Mouse (Mus musculus): ENCODE measurements around the gene Btbd3. TPM values are rescaled to one million over a fixed set of nuclear protein-coding genes. Genes with fewer than 3 reads are reported as not detected.

Gene Btbd3
- polyA plus RNA-seq, 2 experiments from 2014 or later, result not detected

GRCm38 (mm10) chr2:138548990-138549389 is 292.6 kb downstream of the Btbd3 start:
- no peak for ATAC-seq

GRCm38 (mm10) chr2:138551516-138551915 is 295.2 kb downstream of the Btbd3 start:
- no peak for ATAC-seq

- ATAC-seq, result no peak
Observed at GRCm38 (mm10) chr2:138555106-138555862, 298.9 kb downstream of the Btbd3 start.

GRCm38 (mm10) chr2:138585930-138586329 is 329.6 kb downstream of the Btbd3 start:
- ATAC-seq, result no peak

- ATAC-seq, result no peak
Observed at GRCm38 (mm10) chr2:138587335-138587734, 331.0 kb downstream of the Btbd3 start.

GRCm38 (mm10) chr2:138587795-138588545 is 331.6 kb downstream of the Btbd3 start:
- ATAC-seq, result no peak

- no peak for ATAC-seq
Observed at GRCm38 (mm10) chr2:138589105-138589504, 332.7 kb downstream of the Btbd3 start.

- ATAC-seq, result no peak
Observed at GRCm38 (mm10) chr2:138590307-138590706, 333.9 kb downstream of the Btbd3 start.

GRCm38 (mm10) chr2:138612361-138612760 is 356.0 kb downstream of the Btbd3 start:
- ATAC-seq, result no peak

- ATAC-seq, result no peak
Observed at GRCm38 (mm10) chr2:138617501-138617900, 361.1 kb downstream of the Btbd3 start.
